Mouse (Mus musculus) large intestine, adult 2 months (tissue): Measurements from ENCODE around the gene Olfr1106. TPM values are rescaled to one million over a fixed set of nuclear protein-coding genes. Genes with fewer than 3 reads are reported as not detected.

Source experiments
- DNase-seq: peaks from one replicate; pipeline ENCODE4 v3.0.0-alpha.2; 2012; ENCODE audit warnings: low read depth, low spot score
- WGBS: fragments of 180-500 bp; shearing (Covaris S2); methylation state at CpG from one replicate; pipeline ENCODE4 v1.1.7; 2018; 5-methylcytosine and 5-hydroxymethylcytosine counted together
- polyA plus RNA-seq: library from polyadenylated mRNA; depleted of rRNA; stranded (reverse); fragments of >200 nt; gene quantifications from 2 replicates; pipeline ENCODE4 v1.2.3, GENCODE M21; 2012; rRNA removed

The Olfr1106 gene
- polyA plus RNA-seq: not detected in 2 replicates

- whole genome bisulfite sequencing: 44% methylated on average over 1 of the region's 1 CpGs
- no peak for DNase-seq
Observed at GRCm38 (mm10) chr2:87052173-87052572, at the start of gene Olfr1106. Gene Olfr1106, minus strand, starts transcription at chr2:87052273.

- WGBS: 62% methylated on average over 1 of the region's 1 CpGs
- no peak for DNase-seq
Observed at GRCm38 (mm10) chr2:87095908-87096307, 43.8 kb upstream of the Olfr1106 start, which contains the start of gene Olfr1109. Gene Olfr1109, minus strand, starts transcription at chr2:87096008.

GRCm38 (mm10) chr2:87075717-87076116 is 23.6 kb upstream of the Olfr1106 start, which contains the start of gene Olfr1107:
Gene Olfr1107, minus strand, starts transcription at chr2:87075817.
- DNase-seq: no peak
- 72% methylated on average over 1 of the region's 1 CpGs for WGBS

- no peak for DNase-seq
Observed at GRCm38 (mm10) chr2:87036431-87036830, 15.6 kb downstream of the Olfr1106 start, which contains the start of gene Olfr1105. Gene Olfr1105, minus strand, starts transcription at chr2:87036531.

GRCm38 (mm10) chr2:87026980-87027379 is 25.1 kb downstream of the Olfr1106 start, which contains the start of gene Olfr1104:
Gene Olfr1104, minus strand, starts transcription at chr2:87027080.
- no peak for DNase-seq
- 38% methylated on average over 1 of the region's 1 CpGs for WGBS

GRCm38 (mm10) chr2:86998098-86998497 is 54.0 kb downstream of the Olfr1106 start, which contains the start of gene Olfr1102:
Gene Olfr1102, plus strand, starts transcription at chr2:86998398.
- DNase-seq: no peak

Other genes starting within 250 kb of the Olfr1106 start
- not detected in 2 replicates for gene Olfr141, start 242.3 kb downstream of the Olfr1106 start, polyA plus RNA-seq
- not detected in 2 replicates for gene Olfr1094, start 227.6 kb downstream of the Olfr1106 start, polyA plus RNA-seq
- gene Olfr1095, start 200.6 kb downstream of the Olfr1106 start, polyA plus RNA-seq: not detected in 2 replicates
- not detected in 2 replicates for gene Gm13723, start 177.5 kb downstream of the Olfr1106 start, polyA plus RNA-seq
- gene Olfr1097, start 160.1 kb downstream of the Olfr1106 start, polyA plus RNA-seq: not detected in 2 replicates
- gene Olfr1098, start 127.7 kb downstream of the Olfr1106 start, polyA plus RNA-seq: not detected in 2 replicates
- not detected in 2 replicates for gene Olfr1099, start 91.6 kb downstream of the Olfr1106 start, polyA plus RNA-seq
- not detected in 2 replicates for gene Olfr1100, start 72.3 kb downstream of the Olfr1106 start, polyA plus RNA-seq
- not detected in 2 replicates for gene Olfr1101, start 61.1 kb downstream of the Olfr1106 start, polyA plus RNA-seq
- gene Olfr1102, start 53.9 kb downstream of the Olfr1106 start, polyA plus RNA-seq: not detected in 2 replicates
- not detected in 2 replicates for gene Olfr1104, start 25.2 kb downstream of the Olfr1106 start, polyA plus RNA-seq
- gene Olfr1105, start 15.7 kb downstream of the Olfr1106 start, polyA plus RNA-seq: not detected in 2 replicates
- not detected in 2 replicates for gene Olfr1107, start 23.5 kb upstream of the Olfr1106 start, polyA plus RNA-seq
- not detected in 2 replicates for gene Olfr1109, start 43.7 kb upstream of the Olfr1106 start, polyA plus RNA-seq
- not detected in 2 replicates for gene Olfr259, start 62.3 kb upstream of the Olfr1106 start, polyA plus RNA-seq
- not detected in 2 replicates for gene Olfr1110, start 88.0 kb upstream of the Olfr1106 start, polyA plus RNA-seq
- not detected in 2 replicates for gene Olfr1111, start 100.4 kb upstream of the Olfr1106 start, polyA plus RNA-seq
- not detected in 2 replicates for gene Olfr1112, start 135.5 kb upstream of the Olfr1106 start, polyA plus RNA-seq
- not detected in 2 replicates for gene Olfr1113, start 156.7 kb upstream of the Olfr1106 start, polyA plus RNA-seq
- gene Olfr1115, start 195.7 kb upstream of the Olfr1106 start, polyA plus RNA-seq: not detected in 2 replicates
- gene Olfr1116, start 215.3 kb upstream of the Olfr1106 start, polyA plus RNA-seq: not detected in 2 replicates